In the genomic region with DNA sequence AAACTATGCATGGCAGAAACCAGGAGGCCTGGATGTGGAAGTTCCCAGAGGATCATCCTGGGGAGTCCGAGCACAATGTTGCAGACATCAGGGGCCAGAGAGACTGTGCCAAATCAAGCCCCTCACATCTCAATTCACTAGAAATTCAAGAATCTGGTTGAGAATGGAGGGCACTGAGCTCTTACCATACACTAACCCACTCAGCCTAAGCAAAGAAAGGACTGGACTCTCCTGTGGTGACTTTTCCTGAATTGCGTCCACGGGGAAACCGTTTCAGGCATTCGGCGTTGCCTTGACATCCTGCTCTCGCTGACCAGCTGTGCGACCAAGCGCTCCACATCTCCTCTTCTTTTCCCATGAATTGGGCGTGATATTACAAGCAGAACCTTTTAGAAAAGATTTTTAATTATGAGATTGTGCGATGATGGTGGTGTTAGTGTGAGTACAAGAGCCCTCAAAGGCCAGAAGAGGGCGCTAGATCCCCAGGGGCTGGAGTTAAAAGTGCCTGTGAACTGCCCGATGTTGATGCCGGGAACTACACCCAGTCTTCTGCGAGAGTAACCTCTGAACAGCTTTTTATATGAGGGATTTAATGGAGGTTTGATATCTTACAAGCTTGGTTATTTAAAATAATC, we compare ENCODE assay signal across 8 mouse cellular contexts. TPM values are rescaled to one million over a fixed set of nuclear protein-coding genes. Genes with fewer than 3 reads are reported as not detected.
DNase-seq lines count a peak whose midpoint lies in the region; ATAC-seq and TF ChIP-seq lines count a peak whose summit lies in the region.

No protein-coding gene starts in this region.

- TF ChIP-seq POLR2A in CH12.LX (IDR thresholded peaks at IDR 0.05; ENCODE audit: low read depth, low read length), result no peak

- H3K4me2 ChIP-seq in CH12.LX (ENCODE audit: insufficient read depth, low read depth, poor library complexity, severe bottlenecking), result peak overlapping the region; percentile 91
- H3K4me2 ChIP-seq in forebrain, postnatal 0 days (ENCODE audit: low read depth), result peak overlapping the region; percentile 46
- H3K4me2 ChIP-seq in kidney, embryonic 15.5 days, result peak overlapping the region; percentile 47

- no peaks in the 10 kb centered on the region for H3K9me3 ChIP-seq in CH12.LX (replicated peaks; ENCODE audit: low read length)
- H3K9me3 ChIP-seq in forebrain, postnatal 0 days (ENCODE audit: low read length), result no peaks in the 10 kb centered on the region
- no peaks in the 10 kb centered on the region for H3K9me3 ChIP-seq in kidney, embryonic 15.5 days (replicated peaks)

- dilution Hi-C loops in CH12.LX (cut with MboI; ENCODE audit: extremely low pct_ligation_motif_present, extremely low pct_unique_long_range_greater_than_20kb, low sequenced_read_pairs), result no loop called here

- TF ChIP-seq RAD21 in CH12.LX (IDR thresholded peaks at IDR 0.05; ENCODE audit: low read depth, low read length), result peak; percentile 69

- no peak for TF ChIP-seq EP300 in CH12.LX (IDR thresholded peaks at IDR 0.05; ENCODE audit: low read length)

- no peaks in the 10 kb centered on the region for H3K36me3 ChIP-seq in CH12.LX (replicated peaks in 1 of 2; ENCODE audit: control insufficient read depth in 1 of 2, insufficient read depth in 1 of 2, low read length in 1 of 2)
- no peaks in the 10 kb centered on the region for H3K36me3 ChIP-seq in forebrain, postnatal 0 days (ENCODE audit: insufficient read depth)
- H3K36me3 ChIP-seq in kidney, embryonic 15.5 days, result no peaks in the 10 kb centered on the region
- H3K36me3 ChIP-seq in splenic B cell, adult 2 months (ENCODE audit: control insufficient read depth, insufficient read depth, low read length, poor library complexity, severe bottlenecking), result no peaks in the 10 kb centered on the region

- peak overlapping the region; percentile 43 for H3K9ac ChIP-seq in CH12.LX (ENCODE audit: insufficient read depth, low read depth)
- peak overlapping the region; percentile 15; the same call in 1 of the 2 replicates for H3K9ac ChIP-seq in forebrain, postnatal 0 days
- H3K9ac ChIP-seq in kidney, embryonic 15.5 days, result no peak overlapping the region

- no peak overlapping the region for H3K27ac ChIP-seq in CH12.LX (ENCODE audit: insufficient read depth, low read depth)
- no peak overlapping the region for H3K27ac ChIP-seq in forebrain, postnatal 0 days (ENCODE audit: low read depth, low read length)
- no peak overlapping the region for H3K27ac ChIP-seq in kidney, embryonic 15.5 days

- DNase-seq in 3T3-L1 (ENCODE audit: low read depth, low spot score) (peak; percentile 65), CH12.LX (ENCODE audit: extremely low read depth) (peak; percentile 89)
- peak; percentile 56 for DNase-seq in cerebellum, adult 11-12 months
- peak; percentile 77 for DNase-seq in forebrain, postnatal 0 days
- DNase-seq in lung, postnatal 36 days, result peak; percentile 63
- DNase-seq in splenic B cell, adult 2 months (ENCODE audit: low read depth, low spot score), result peak; percentile 77
- no peak for DNase-seq in layer of hippocampus, adult 8-10 months (ENCODE audit: low spot score in 2 of 2)

- H3K4me1 ChIP-seq in CH12.LX (ENCODE audit: control insufficient read depth in 1 of 2, insufficient read depth in 2 of 2), result peaks cover 0 to 10% of the 10 kb centered on the region in 2 experiments; a peak in 2 of 4 replicates
- no peaks in the 10 kb centered on the region; the same call in 1 of the 2 replicates for H3K4me1 ChIP-seq in forebrain, postnatal 0 days (ENCODE audit: insufficient read depth)
- peaks cover 6% of the 10 kb centered on the region; the same call in 1 of the 2 replicates for H3K4me1 ChIP-seq in kidney, embryonic 15.5 days

- ATAC-seq in forebrain, postnatal 0 days, result peak; percentile 77
- ATAC-seq in kidney, embryonic 15.5 days (replicated peaks; ENCODE audit: low FRiP score), result peak; percentile 64; the same call in 1 of the 2 replicates

- no peaks in the 10 kb centered on the region for H3K79me2 ChIP-seq in CH12.LX (replicated peaks; ENCODE audit: control insufficient read depth, extremely low read depth, insufficient read depth, poor library complexity, severe bottlenecking)

- in situ Hi-C loops in CH12.LX (cut with MboI; ENCODE audit: low pct_ligation_motif_present, low pct_unique_long_range_greater_than_20kb, low sequenced_read_pairs), result no loop called here

- peak overlapping the region; percentile 5 to 32 (median 27) for H3K4me3 ChIP-seq in CH12.LX (replicated peaks in 1 of 3; ENCODE audit: low read depth in 2 of 3, low read length in 2 of 3, poor library complexity in 1 of 3)
- peak overlapping the region; percentile 23 for H3K4me3 ChIP-seq in forebrain, postnatal 0 days (ENCODE audit: low read depth, low read length)
- peak overlapping the region; percentile 21 for H3K4me3 ChIP-seq in kidney, embryonic 15.5 days (replicated peaks)

- H3K27me3 ChIP-seq in CH12.LX (replicated peaks), result no peaks in the 10 kb centered on the region
- H3K27me3 ChIP-seq in forebrain, postnatal 0 days (ENCODE audit: insufficient read depth, low read length), result peaks cover 7% of the 10 kb centered on the region
- H3K27me3 ChIP-seq in kidney, embryonic 15.5 days, result peaks cover 9% of the 10 kb centered on the region; the same call in 1 of the 2 replicates
- H3K27me3 ChIP-seq in splenic B cell, adult 2 months (ENCODE audit: control insufficient read depth, insufficient read depth, low read length, poor library complexity, severe bottlenecking), result no peaks in the 10 kb centered on the region

- TF ChIP-seq CTCF in CH12.LX (conservative IDR thresholded peaks at IDR 0.05 in 1 of 2, IDR thresholded peaks at IDR 0.05 in 1 of 2; ENCODE audit: low read depth in 2 of 2, low read length in 2 of 2), result peak; percentile 87 to 89
- TF ChIP-seq CTCF in forebrain, postnatal 0 days (IDR thresholded peaks at IDR 0.05; ENCODE audit: low read depth), result peak; percentile 74

- WGBS in forebrain, postnatal 0 days, result 32% methylated on average over 15 of the region's 15 CpGs
- WGBS in kidney, embryonic 15.5 days, result 34% methylated on average over 15 of the region's 15 CpGs

TF ChIP-seq in CH12.LX, 34 proteins besides CTCF, POLR2A, EP300 and RAD21:
- TF ChIP-seq ZC3H11A (IDR thresholded peaks at IDR 0.05; ENCODE audit: low read depth, low read length) (0 out of 2 replicates have a peak, but pooled peaks have one; percentile 11), SMC3 (IDR thresholded peaks at IDR 0.05; ENCODE audit: low read depth, low read length) (peak; percentile 57), ETS1 (conservative IDR thresholded peaks at IDR 0.05; ENCODE audit: low read depth, low read length) (no peak)

RNA-seq across cellular contexts. Expression of a gene that starts 43.0 kb away (rescaled TPM):
- total RNA-seq in CH12.LX (2012; rRNA removed) (7.5 and 8.5 TPM in 2 replicates), CH12.LX (2014; rRNA removed) (25.8 and 29.1 TPM in 2 replicates)
- 33.4 and 37.8 TPM in 2 replicates for polyA plus RNA-seq in CH12.LX (2012; ENCODE audit: insufficient read length, low read depth)
- 18.5 and 21.3 TPM in 2 replicates for total RNA-seq in forebrain, postnatal 0 days (2014; rRNA removed)
- polyA plus RNA-seq in forebrain, postnatal 0 days (2015; fragmentation: Nextera tagmentation; extraction: Ambion mirVana), result 35.2 and 40.1 TPM in 2 replicates
- polyA plus RNA-seq in kidney, embryonic 15.5 days (2015; fragmentation: Nextera tagmentation; extraction: Ambion mirVana), result 118 and 131 TPM in 2 replicates
- 10 to 100 TPM; 44.9 to 53.8 (median 50.0) TPM for total RNA-seq in layer of hippocampus, adult 8-10 months (2022)

Comparison
In these comparisons a context has a peak if more than half of its experiments do, and no peak if none do; other contexts are left out.
1. DNase-seq: peak in 3T3-L1 (single experiment), CH12.LX (single experiment), cerebellum, adult 11-12 months (single experiment), forebrain, postnatal 0 days (single experiment), lung, postnatal 36 days (single experiment) and splenic B cell, adult 2 months (single experiment); none in layer of hippocampus, adult 8-10 months (0 of 2).
2. Peak in every context shown above with its lines, with median percentiles within 50 percentile points of each other: H3K4me2 ChIP-seq and H3K4me3 ChIP-seq.